Mouse (Mus musculus) heart, postnatal 0 days (tissue): ENCODE measurements around the gene Eif3g.

ENCODE experiments used
- CTCF ChIP-seq: IDR thresholded peaks from 2 replicates; pipeline ENCODE4 v1.5.1; 2016; ENCODE audit warnings: antibody characterized with exemption, control low read depth, low read depth
- EP300 ChIP-seq: IDR thresholded peaks from 2 replicates; pipeline ENCODE4 v1.6.1; 2016; ENCODE audit warnings: antibody characterized with exemption, low read depth

- TF ChIP-seq CTCF (no peak), EP300 (no peak)
Observed at GRCm38 (mm10) chr9:20902174-20902491, 3.7 kb upstream of the Eif3g start.
